Mouse (Mus musculus) heart, embryonic 14.5 days (tissue): ENCODE measurements at regions not wholly inside any gene's neighbourhood (a gene's known extent, or its start where the extent isn't known, plus 50 kb on each side); places are given as distances from the start of the nearest gene placed in this dataset.

ENCODE experiments used
- ATAC-seq: fragments of 200-750 bp; cut with Nextera tagmentation; 2 replicates; pipeline ENCODE4 v1.8.0; 2017; ENCODE audit warnings: low read depth, moderate TSS enrichment; ENCODE audit not compliant: insufficient number of reproducible peaks, insufficient read depth, low FRiP score
- H3K27ac ChIP-seq, 2 experiments: fragments of 200-500 bp in 1 of 2; fragments of 300-500 bp in 1 of 2; sonication (generic) in 1 of 2; replicated peaks in 1 of 2; 2 replicates each; pipeline ENCODE4 v1.5.1; 2012 to 2014; ENCODE audit warnings: low read depth in 2 of 2, low read length in 2 of 2, control low read depth in 1 of 2, mild to moderate bottlenecking in 1 of 2, mixed read lengths in 1 of 2; ENCODE audit not compliant: control insufficient read depth in 1 of 2, insufficient read depth in 1 of 2
- H3K27me3 ChIP-seq: fragments of 300-500 bp; sonication (generic); 2 replicates; pipeline ENCODE4 v1.6.1; 2014; ENCODE audit warnings: mild to moderate bottlenecking, low read length, control low read depth; ENCODE audit not compliant: control insufficient read depth, insufficient read depth
- H3K36me3 ChIP-seq: fragments of 300-500 bp; sonication (generic); 2 replicates; pipeline ENCODE4 v1.6.1; 2014; ENCODE audit warnings: mild to moderate bottlenecking, control low read depth, low read length, mixed read lengths; ENCODE audit not compliant: control insufficient read depth, insufficient read depth
- H3K4me1 ChIP-seq, 2 experiments: fragments of 200-500 bp in 1 of 2; fragments of 300-500 bp in 1 of 2; sonication (generic) in 1 of 2; 2 replicates each; pipeline ENCODE4 v1.6.1; 2012 to 2014; ENCODE audit warnings: low read length in 2 of 2, control low read depth in 1 of 2, mixed read lengths in 1 of 2; ENCODE audit not compliant: control insufficient read depth in 2 of 2, insufficient read depth in 2 of 2
- H3K4me2 ChIP-seq: fragments of 300-500 bp; sonication (generic); 2 replicates; pipeline ENCODE4 v1.6.1; 2014; ENCODE audit warnings: mild to moderate bottlenecking, low read length
- H3K4me3 ChIP-seq, 2 experiments: fragments of 200-500 bp in 1 of 2; fragments of 300-500 bp in 1 of 2; sonication (generic) in 1 of 2; 2 replicates each; pipeline ENCODE4 v1.5.1; 2012 to 2014; ENCODE audit warnings: low read length in 2 of 2, mild to moderate bottlenecking in 2 of 2, control low read depth in 1 of 2, low read depth in 1 of 2, moderate library complexity in 1 of 2; ENCODE audit not compliant: control insufficient read depth in 1 of 2, insufficient read depth in 1 of 2
- H3K9ac ChIP-seq: fragments of 300-500 bp; sonication (generic); 2 replicates; pipeline ENCODE4 v1.6.1; 2014; ENCODE audit warnings: mild to moderate bottlenecking, low read length
- H3K9me3 ChIP-seq: fragments of 300-500 bp; sonication (generic); 2 replicates; pipeline ENCODE4 v1.6.1; 2016; ENCODE audit warnings: low read length, control low read depth; ENCODE audit not compliant: control insufficient read depth
- WGBS: fragments of 180-500 bp; shearing (Covaris S2); extraction: QIAGEN DNeasy Blood & Tissue Kit; methylation state at CpG from one replicate; pipeline ENCODE4 v1.1.7; 2014; 5-methylcytosine and 5-hydroxymethylcytosine counted together

DNA sequence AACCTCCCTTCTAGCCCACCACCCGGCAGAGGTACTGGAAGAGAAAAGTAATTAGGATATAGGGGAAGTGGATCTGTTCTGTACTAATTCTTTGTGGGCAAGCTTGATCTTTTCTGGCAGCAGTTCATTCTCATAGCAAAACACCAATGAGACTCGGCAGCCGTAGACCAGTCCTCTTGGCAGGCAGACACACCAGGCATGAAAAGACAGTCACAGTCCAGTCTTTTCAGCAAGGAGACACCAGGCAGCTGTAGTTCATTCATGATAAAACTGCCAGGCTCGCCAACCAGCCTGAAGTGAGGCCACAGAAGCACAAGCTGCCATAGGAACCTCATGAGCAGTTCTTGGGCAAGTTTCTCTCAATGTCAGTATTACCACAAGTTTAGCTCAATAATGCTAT, 383.5 kb upstream of the Zic4 start:
- no peak overlapping the region for H3K9ac ChIP-seq

DNA sequence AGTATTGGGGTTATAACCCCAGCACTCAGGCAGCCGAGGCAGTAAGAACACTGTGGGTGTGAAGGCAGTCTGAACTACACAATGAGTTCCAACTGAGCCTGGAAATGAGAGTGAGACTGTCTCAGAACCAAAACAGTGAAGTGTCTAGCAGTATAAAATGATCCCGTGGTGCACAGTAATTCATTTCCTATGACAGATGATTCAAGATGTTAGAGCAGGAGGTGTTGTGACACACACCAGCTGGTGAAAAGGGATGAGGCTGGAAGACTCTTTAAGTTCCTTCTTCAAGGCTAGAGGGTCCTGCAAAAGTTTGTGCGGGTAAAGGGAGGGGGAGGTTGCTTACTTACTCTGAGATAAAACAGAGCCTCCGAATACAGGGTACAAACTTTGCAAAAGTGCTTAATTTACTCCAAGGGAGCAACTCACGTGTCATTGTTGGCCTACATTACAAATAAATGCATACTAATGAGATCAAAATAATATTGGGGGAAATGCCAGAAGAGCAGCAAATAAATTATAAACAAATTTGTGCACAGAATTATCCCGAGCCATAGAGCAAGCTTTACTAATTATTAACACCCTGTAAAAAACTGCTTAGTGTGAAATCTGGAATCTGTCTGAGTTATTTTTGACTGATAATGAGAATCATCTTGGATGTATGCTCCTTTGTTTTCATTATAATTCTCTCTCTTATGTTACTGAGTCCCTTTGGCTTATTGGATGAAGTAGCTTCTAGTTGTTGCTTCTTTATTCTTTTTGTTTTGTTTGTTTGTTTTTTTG, 382.0 kb upstream of the Zic4 start:
- no peak overlapping the region for H3K27ac ChIP-seq

More for the DNA sequence above, 383.5 kb upstream of the Zic4 start:
- ATAC-seq = no peak
- WGBS = 63% methylated on average over 4 of the region's 4 CpGs
- no peaks in the 10 kb centered on the region for H3K27me3 ChIP-seq
- no peaks in the 10 kb centered on the region for H3K9me3 ChIP-seq
- no peaks in the 10 kb centered on the region for H3K36me3 ChIP-seq
- no peak overlapping the region for H3K4me3 ChIP-seq
- H3K27ac ChIP-seq = no peak overlapping the region
- H3K4me2 ChIP-seq = no peak overlapping the region
- no peaks in the 10 kb centered on the region for H3K4me1 ChIP-seq

DNA sequence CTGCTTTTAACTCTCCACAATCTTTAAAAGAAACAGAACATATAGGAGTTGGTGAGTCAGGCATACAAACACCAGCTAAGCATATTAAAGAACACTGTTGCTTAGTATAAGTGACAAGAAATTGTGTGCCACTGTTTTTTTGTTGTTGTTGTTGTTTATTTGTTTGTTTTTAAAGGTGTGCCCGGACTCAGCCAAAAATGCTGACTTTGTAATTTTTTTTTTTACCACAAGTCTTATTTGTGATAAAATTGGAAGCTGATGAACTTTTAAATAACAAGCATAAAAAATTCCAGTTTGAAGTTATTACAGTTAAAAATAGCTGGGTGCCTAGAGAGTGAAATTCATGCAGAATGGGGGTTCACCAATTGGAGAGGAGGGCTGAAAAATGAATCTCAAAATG, 363.0 kb upstream of the Zic4 start:
- H3K36me3 ChIP-seq = no peaks in the 10 kb centered on the region
- H3K4me1 ChIP-seq = no peaks in the 10 kb centered on the region
- H3K27me3 ChIP-seq = no peaks in the 10 kb centered on the region
- H3K9me3 ChIP-seq = no peaks in the 10 kb centered on the region
- no peak for ATAC-seq
- H3K4me2 ChIP-seq = no peak overlapping the region
- H3K27ac ChIP-seq = no peak overlapping the region
- H3K4me3 ChIP-seq = no peak overlapping the region
- no peak overlapping the region for H3K9ac ChIP-seq
- WGBS = 76% methylated on average over 1 of the region's 1 CpGs

More for the DNA sequence above, 382.0 kb upstream of the Zic4 start:
- H3K27me3 ChIP-seq = no peaks in the 10 kb centered on the region
- no peak for ATAC-seq
- 65% methylated on average over 6 of the region's 6 CpGs for WGBS
- no peak overlapping the region for H3K4me3 ChIP-seq
- H3K4me2 ChIP-seq = no peak overlapping the region
- H3K36me3 ChIP-seq = no peaks in the 10 kb centered on the region
- no peak overlapping the region for H3K9ac ChIP-seq
- no peaks in the 10 kb centered on the region for H3K9me3 ChIP-seq
- no peaks in the 10 kb centered on the region for H3K4me1 ChIP-seq

- H3K4me1 ChIP-seq = no peaks in the 10 kb centered on the region
These were observed 358.0 kb upstream of the Zic4 start for GRCm38 (mm10) chr9:91004214-91004613.

DNA sequence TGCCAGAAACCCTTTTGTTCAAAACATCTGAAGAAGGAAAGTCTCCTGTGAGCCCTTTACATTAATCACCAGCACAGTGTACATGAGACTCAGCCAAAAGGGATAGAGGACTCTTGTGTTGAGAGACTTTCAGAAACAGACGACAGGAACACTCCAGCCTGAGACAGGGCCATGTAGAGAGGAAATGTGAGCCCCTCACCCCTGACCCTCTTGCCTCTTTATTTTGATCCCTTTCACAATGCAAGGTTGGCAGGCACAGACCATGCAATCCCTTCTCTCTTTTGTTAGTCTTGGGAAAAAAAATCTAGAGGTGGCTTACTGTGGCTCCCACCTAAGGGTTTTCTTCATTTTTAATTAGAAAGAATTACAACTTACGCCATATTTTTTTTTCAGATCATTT, 321.7 kb upstream of the Zic4 start:
- Histone ChIP-seq H3K9me3 (no peaks in the 10 kb centered on the region), H3K4me2 (no peak overlapping the region), H3K27ac (no peak overlapping the region), H3K27me3 (no peaks in the 10 kb centered on the region), H3K4me3 (no peak overlapping the region), H3K36me3 (no peaks in the 10 kb centered on the region), H3K4me1 (no peaks in the 10 kb centered on the region), H3K9ac (no peak overlapping the region)
- WGBS = 43% methylated on average over 2 of the region's 2 CpGs
- no peak for ATAC-seq

More at GRCm38 (mm10) chr9:91004214-91004613, 358.0 kb upstream of the Zic4 start:
- Histone ChIP-seq H3K36me3 (no peaks in the 10 kb centered on the region), H3K27me3 (no peaks in the 10 kb centered on the region), H3K9ac (no peak overlapping the region), H3K4me2 (no peak overlapping the region), H3K4me3 (no peak overlapping the region), H3K27ac (no peak overlapping the region), H3K9me3 (no peaks in the 10 kb centered on the region)
- WGBS = 73% methylated on average over 4 of the region's 4 CpGs
- no peak for ATAC-seq

- no peaks in the 10 kb centered on the region for H3K27me3 ChIP-seq
- no peaks in the 10 kb centered on the region for H3K9me3 ChIP-seq
- H3K4me3 ChIP-seq = no peak overlapping the region
- H3K4me2 ChIP-seq = no peak overlapping the region
- no peaks in the 10 kb centered on the region for H3K4me1 ChIP-seq
- WGBS = 35% methylated on average over 2 of the region's 2 CpGs
- no peak overlapping the region for H3K9ac ChIP-seq
- no peak for ATAC-seq
- H3K27ac ChIP-seq = no peak overlapping the region
- no peaks in the 10 kb centered on the region for H3K36me3 ChIP-seq
These were observed 313.6 kb upstream of the Zic4 start for GRCm38 (mm10) chr9:91048569-91048968.

GRCm38 (mm10) chr9:91053065-91053793, 309.0 kb upstream of the Zic4 start:
- Histone ChIP-seq H3K4me1 (no peaks in the 10 kb centered on the region), H3K36me3 (no peaks in the 10 kb centered on the region), H3K4me3 (no peak overlapping the region), H3K4me2 (no peak overlapping the region), H3K9me3 (no peaks in the 10 kb centered on the region), H3K27ac (no peak overlapping the region), H3K27me3 (no peaks in the 10 kb centered on the region), H3K9ac (no peak overlapping the region)
- no peak for ATAC-seq
- 60% methylated on average over 4 of the region's 4 CpGs for WGBS
